Mouse (Mus musculus) lung, postnatal 0 days (tissue): ENCODE results near the gene Gm5483.
"Not testable (repeated sequence)": the region's sequence is repeated elsewhere in the genome, so short reads cannot be mapped to it uniquely, and the experiment has no call there.

ENCODE experiments used
- CTCF ChIP-seq: IDR thresholded peaks from 2 replicates; pipeline ENCODE4 v1.5.1; 2016; ENCODE audit warnings: antibody characterized with exemption, mild to moderate bottlenecking
- EP300 ChIP-seq: IDR thresholded peaks from 2 replicates; pipeline ENCODE4 v1.6.1; 2016; ENCODE audit warnings: antibody characterized with exemption, mild to moderate bottlenecking, control low read depth

- TF ChIP-seq CTCF, EP300: not testable (repeated sequence)
Measured at GRCm38 (mm10) chr16:36205684-36206083, 21.7 kb downstream of the Gm5483 start.
